Mouse (Mus musculus): Measurements from ENCODE around the gene Cntnap5a. TPM values are rescaled to one million over a fixed set of nuclear protein-coding genes. Genes with fewer than 3 reads are reported as not detected.
A peak's percentile ranks its signal among the peaks of the same experiment; 100 is the strongest.

Gene Cntnap5a
- polyA plus RNA-seq, 1 experiment from 2014 or later = not detected

- H3K36me3 ChIP-seq (ENCODE audit: insufficient read depth, low read length) = no peaks in the 10 kb centered on the region
- no peaks in the 10 kb centered on the region for H3K4me1 ChIP-seq (ENCODE audit: insufficient read depth, low read depth, low read length)
- H3K4me3 ChIP-seq (ENCODE audit: low read depth, low read length) = no peak overlapping the region
- DNase-seq (ENCODE audit: low spot score) (no peak), ATAC-seq (no peak)
- no peak overlapping the region for H3K27ac ChIP-seq (ENCODE audit: low read length)
- no peaks in the 10 kb centered on the region for H3K9me3 ChIP-seq (ENCODE audit: low read length)
- H3K4me2 ChIP-seq (replicated peaks; ENCODE audit: low read depth, low read length) = no peak overlapping the region
- TF ChIP-seq CTCF (IDR thresholded peaks at IDR 0.05) = no peak
- no peak for TF ChIP-seq EP300 (IDR thresholded peaks at IDR 0.05)
- no peaks in the 10 kb centered on the region for H3K27me3 ChIP-seq (replicated peaks; ENCODE audit: insufficient read depth, low read length)
- H3K9ac ChIP-seq (replicated peaks; ENCODE audit: low read depth) = no peak overlapping the region
Observed at GRCm38 (mm10) chr1:115745569-115745968, 61.0 kb downstream of the Cntnap5a start.

GRCm38 (mm10) chr1:115784737-115785136, 100.2 kb downstream of the Cntnap5a start:
- ATAC-seq = no peak
- no peaks in the 10 kb centered on the region for H3K4me1 ChIP-seq (ENCODE audit: insufficient read depth, low read depth, low read length)
- no peak overlapping the region for H3K4me2 ChIP-seq (replicated peaks; ENCODE audit: low read depth, low read length)
- TF ChIP-seq EP300 (IDR thresholded peaks at IDR 0.05) (no peak), CTCF (IDR thresholded peaks at IDR 0.05) (no peak)
- no peaks in the 10 kb centered on the region for H3K27me3 ChIP-seq (replicated peaks; ENCODE audit: insufficient read depth, low read length)
- no peaks in the 10 kb centered on the region for H3K36me3 ChIP-seq (ENCODE audit: insufficient read depth, low read length)
- H3K4me3 ChIP-seq (ENCODE audit: low read depth, low read length) = no peak overlapping the region
- no peaks in the 10 kb centered on the region for H3K9me3 ChIP-seq (ENCODE audit: low read length)
- no peak overlapping the region for H3K9ac ChIP-seq (replicated peaks; ENCODE audit: low read depth)
- WGBS = 50% methylated on average over 5 of the region's 5 CpGs
- H3K27ac ChIP-seq (ENCODE audit: low read length) = no peak overlapping the region
- no peak for DNase-seq (ENCODE audit: low spot score)

GRCm38 (mm10) chr1:115842591-115842990, 158.0 kb downstream of the Cntnap5a start:
- ATAC-seq = no peak
- H3K36me3 ChIP-seq (ENCODE audit: insufficient read depth, low read length) = no peaks in the 10 kb centered on the region
- TF ChIP-seq EP300 (IDR thresholded peaks at IDR 0.05) = no peak
- no peak overlapping the region for H3K4me3 ChIP-seq (ENCODE audit: low read depth, low read length)
- H3K4me1 ChIP-seq (ENCODE audit: insufficient read depth, low read depth, low read length) = no peaks in the 10 kb centered on the region
- H3K27me3 ChIP-seq (replicated peaks; ENCODE audit: insufficient read depth, low read length) = no peaks in the 10 kb centered on the region
- no peak overlapping the region for H3K27ac ChIP-seq (ENCODE audit: low read length)
- 87% methylated on average over 4 of the region's 4 CpGs for WGBS
- H3K4me2 ChIP-seq (replicated peaks; ENCODE audit: low read depth, low read length) = no peak overlapping the region
- DNase-seq (ENCODE audit: low spot score) = no peak
- no peak overlapping the region for H3K9ac ChIP-seq (replicated peaks; ENCODE audit: low read depth)
- H3K9me3 ChIP-seq (ENCODE audit: low read length) = no peaks in the 10 kb centered on the region

- no peak for ATAC-seq
- Histone ChIP-seq H3K9ac (replicated peaks; ENCODE audit: low read depth) (no peak overlapping the region), H3K36me3 (ENCODE audit: insufficient read depth, low read length) (no peaks in the 10 kb centered on the region), H3K9me3 (ENCODE audit: low read length) (no peaks in the 10 kb centered on the region), H3K4me1 (ENCODE audit: insufficient read depth, low read depth, low read length) (no peaks in the 10 kb centered on the region), H3K4me2 (replicated peaks; ENCODE audit: low read depth, low read length) (no peak overlapping the region), H3K4me3 (ENCODE audit: low read depth, low read length) (no peak overlapping the region), H3K27me3 (replicated peaks; ENCODE audit: insufficient read depth, low read length) (no peaks in the 10 kb centered on the region), H3K27ac (ENCODE audit: low read length) (no peak overlapping the region)
- DNase-seq (ENCODE audit: low spot score) = no peak
- 43% methylated on average over 2 of the region's 2 CpGs for WGBS
- TF ChIP-seq CTCF (IDR thresholded peaks at IDR 0.05) = no peak
- no peak for TF ChIP-seq EP300 (IDR thresholded peaks at IDR 0.05)
Observed at GRCm38 (mm10) chr1:115847605-115848004, 163.0 kb downstream of the Cntnap5a start.

GRCm38 (mm10) chr1:115852206-115852605, 167.7 kb downstream of the Cntnap5a start:
- Histone ChIP-seq H3K4me1 (ENCODE audit: insufficient read depth, low read depth, low read length) (no peaks in the 10 kb centered on the region), H3K4me2 (replicated peaks; ENCODE audit: low read depth, low read length) (no peak overlapping the region), H3K27me3 (replicated peaks; ENCODE audit: insufficient read depth, low read length) (no peaks in the 10 kb centered on the region), H3K4me3 (ENCODE audit: low read depth, low read length) (no peak overlapping the region), H3K36me3 (ENCODE audit: insufficient read depth, low read length) (no peaks in the 10 kb centered on the region), H3K27ac (ENCODE audit: low read length) (no peak overlapping the region), H3K9ac (replicated peaks; ENCODE audit: low read depth) (no peak overlapping the region), H3K9me3 (ENCODE audit: low read length) (no peaks in the 10 kb centered on the region)
- no peak for TF ChIP-seq CTCF (IDR thresholded peaks at IDR 0.05)
- no peak for TF ChIP-seq EP300 (IDR thresholded peaks at IDR 0.05)
- DNase-seq (ENCODE audit: low spot score) (no peak), ATAC-seq (no peak)

GRCm38 (mm10) chr1:115918396-115918795, 233.8 kb downstream of the Cntnap5a start:
- ATAC-seq = no peak
- H3K4me1 ChIP-seq (ENCODE audit: insufficient read depth, low read depth, low read length) = no peaks in the 10 kb centered on the region
- H3K27ac ChIP-seq (ENCODE audit: low read length) = no peak overlapping the region
- no peak overlapping the region for H3K4me3 ChIP-seq (ENCODE audit: low read depth, low read length)
- no peaks in the 10 kb centered on the region for H3K9me3 ChIP-seq (ENCODE audit: low read length)
- no peak for TF ChIP-seq EP300 (IDR thresholded peaks at IDR 0.05)
- TF ChIP-seq CTCF (IDR thresholded peaks at IDR 0.05) = no peak
- DNase-seq (ENCODE audit: low spot score) = peak; percentile 12
- WGBS = 17% methylated on average over 1 of the region's 1 CpGs
- no peak overlapping the region for H3K4me2 ChIP-seq (replicated peaks; ENCODE audit: low read depth, low read length)
- H3K9ac ChIP-seq (replicated peaks; ENCODE audit: low read depth) = no peak overlapping the region
- no peaks in the 10 kb centered on the region for H3K27me3 ChIP-seq (replicated peaks; ENCODE audit: insufficient read depth, low read length)
- no peaks in the 10 kb centered on the region for H3K36me3 ChIP-seq (ENCODE audit: insufficient read depth, low read length)

GRCm38 (mm10) chr1:115925953-115926665, 241.6 kb downstream of the Cntnap5a start:
- 84% methylated on average over 1 of the region's 1 CpGs for WGBS
- H3K27ac ChIP-seq (ENCODE audit: low read length) = no peak overlapping the region
- no peak overlapping the region for H3K9ac ChIP-seq (replicated peaks; ENCODE audit: low read depth)
- H3K27me3 ChIP-seq (replicated peaks; ENCODE audit: insufficient read depth, low read length) = no peaks in the 10 kb centered on the region
- no peak overlapping the region for H3K4me2 ChIP-seq (replicated peaks; ENCODE audit: low read depth, low read length)
- ATAC-seq (no peak), DNase-seq (ENCODE audit: low spot score) (no peak)
- no peak overlapping the region for H3K4me3 ChIP-seq (ENCODE audit: low read depth, low read length)
- H3K9me3 ChIP-seq (ENCODE audit: low read length) = no peaks in the 10 kb centered on the region
- H3K36me3 ChIP-seq (ENCODE audit: insufficient read depth, low read length) = no peaks in the 10 kb centered on the region
- no peaks in the 10 kb centered on the region for H3K4me1 ChIP-seq (ENCODE audit: insufficient read depth, low read depth, low read length)
- TF ChIP-seq EP300 (IDR thresholded peaks at IDR 0.05) (no peak), CTCF (IDR thresholded peaks at IDR 0.05) (no peak)

Data from lung, postnatal 0 days (tissue).